Mouse (Mus musculus) skeletal muscle tissue, adult 2 months (tissue): ENCODE results near the gene Cubn.

Experiments
- DNase-seq: peaks from one replicate; pipeline ENCODE4 v3.0.0-alpha.2; 2012; ENCODE audit warnings: low read depth, low spot score

Cubn gene

DNA sequence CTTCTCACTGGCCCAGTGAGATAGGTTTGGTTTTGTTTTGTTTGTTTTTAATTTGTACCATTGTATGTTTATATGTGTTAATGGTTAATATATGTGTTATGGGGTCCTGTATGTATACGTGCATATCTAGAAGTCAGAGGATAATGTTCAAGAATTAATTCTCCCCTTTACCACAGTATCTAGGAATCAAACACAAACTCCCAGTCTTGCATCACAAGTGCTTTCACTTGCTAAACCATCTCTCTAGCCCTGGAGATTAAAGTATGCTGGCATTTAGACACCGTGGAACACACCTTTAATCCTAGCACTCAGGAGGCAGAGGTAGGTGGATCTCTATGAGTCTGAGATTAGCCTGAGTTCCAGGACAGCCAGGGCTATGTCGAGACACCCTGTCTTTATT is 83.3 kb downstream of the Cubn start:
- DNase-seq = no peak

- no peak for DNase-seq
These were observed 83.9 kb downstream of the Cubn start for GRCm38 (mm10) chr2:13407698-13408097.

DNA sequence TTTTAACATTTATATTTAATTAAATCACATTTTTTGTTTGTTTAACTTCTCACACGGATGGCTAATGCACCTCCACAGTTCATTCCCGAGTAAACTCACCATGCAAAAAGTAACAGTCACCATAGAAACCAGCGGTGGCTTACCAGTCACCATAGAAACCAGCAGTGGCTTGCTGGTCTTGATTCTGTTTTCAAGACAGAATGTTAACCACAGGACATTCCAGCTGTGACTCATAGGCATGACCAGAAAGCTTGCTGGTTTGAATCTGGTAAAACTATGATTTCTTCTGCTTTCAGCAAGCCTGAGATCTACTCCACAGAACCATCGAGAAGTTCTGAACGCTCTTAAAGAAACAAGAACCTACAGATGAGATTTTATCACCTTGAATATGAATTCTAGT is 84.3 kb downstream of the Cubn start:
- peak; percentile 59 for DNase-seq

DNA sequence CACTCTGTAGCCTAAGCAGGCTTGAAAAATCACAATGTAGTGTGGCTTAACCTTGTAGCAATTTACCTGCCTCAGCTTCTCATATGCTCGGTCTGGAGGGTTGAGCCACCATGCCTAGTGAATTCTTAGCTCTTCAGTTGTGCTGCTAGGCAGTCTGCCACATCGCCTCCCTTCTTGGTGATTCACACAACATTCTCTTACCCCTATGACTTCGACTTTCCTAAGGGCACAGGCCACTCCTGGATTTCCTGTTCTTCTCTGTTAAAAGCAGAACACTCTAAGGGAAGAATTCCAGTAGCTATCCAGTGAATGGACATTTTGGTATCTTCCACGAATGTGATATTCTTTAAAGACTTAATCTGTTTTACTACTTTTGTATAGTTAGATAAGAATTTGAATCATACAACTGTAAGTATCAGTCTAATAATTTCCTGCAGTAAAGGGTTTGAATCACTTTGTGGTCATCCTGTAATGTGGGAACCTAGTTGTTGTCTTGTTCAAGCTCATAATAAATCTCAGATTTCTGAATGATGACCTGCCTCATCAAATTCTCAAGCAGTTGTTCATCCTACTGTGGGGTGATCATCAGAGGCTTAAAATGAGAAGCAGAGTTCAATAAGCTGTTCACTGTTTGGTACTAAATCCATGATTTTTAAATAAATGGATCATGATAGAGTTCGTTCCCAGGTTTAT is 86.5 kb downstream of the Cubn start:
- no peak for DNase-seq

- DNase-seq = peak; percentile 74
These were observed 90.8 kb downstream of the Cubn start for GRCm38 (mm10) chr2:13400831-13401230.

DNA sequence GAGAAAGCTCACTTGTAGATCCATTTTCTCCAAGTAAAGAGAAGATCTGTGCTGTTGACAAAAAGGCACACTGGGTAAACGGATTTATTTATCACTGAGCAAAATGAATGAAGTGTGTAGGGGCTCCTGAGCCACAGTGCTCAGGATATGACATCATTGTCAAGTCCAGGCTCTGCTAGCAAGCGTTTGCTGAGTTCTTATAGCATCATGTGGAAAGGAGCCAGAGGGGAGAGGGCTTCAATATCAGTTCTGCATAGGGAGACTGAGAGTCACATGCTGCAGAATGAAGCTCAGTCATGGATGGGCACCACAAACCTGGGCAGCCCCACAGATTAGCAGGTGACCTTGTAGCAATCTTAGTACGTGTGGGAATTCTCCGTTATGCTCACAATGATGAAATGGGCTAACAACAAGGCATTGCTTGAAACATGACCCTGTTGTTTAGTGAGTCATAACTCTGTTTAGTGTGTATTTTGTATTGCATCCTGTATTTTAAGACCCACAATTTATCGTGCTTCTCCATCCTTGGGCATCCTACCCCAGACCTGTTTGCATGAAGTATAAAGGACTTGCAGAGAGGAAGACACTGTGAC is 92.0 kb downstream of the Cubn start:
- no peak for DNase-seq

- peak; percentile 50 for DNase-seq
These were observed 92.7 kb downstream of the Cubn start for GRCm38 (mm10) chr2:13398955-13399354.

DNA sequence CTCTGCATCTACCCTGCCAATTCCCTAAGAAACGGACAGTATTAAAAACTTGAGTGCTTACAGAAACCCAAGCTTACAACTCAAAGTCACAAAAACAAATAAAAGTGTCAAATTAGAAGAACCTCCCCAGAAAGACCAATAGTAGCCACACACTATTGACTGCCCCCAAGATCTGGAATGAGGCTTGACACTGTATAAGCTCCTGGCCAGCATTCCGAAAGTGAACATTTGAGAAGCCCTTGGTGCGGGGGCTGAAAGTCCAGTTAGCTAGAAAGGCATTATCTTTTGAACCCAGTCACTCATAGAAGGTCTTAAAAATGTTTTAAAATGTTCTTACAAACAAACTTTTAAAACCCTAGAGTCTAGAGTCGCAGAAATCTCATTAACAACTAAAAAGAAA is 93.1 kb downstream of the Cubn start:
- DNase-seq = no peak

DNA sequence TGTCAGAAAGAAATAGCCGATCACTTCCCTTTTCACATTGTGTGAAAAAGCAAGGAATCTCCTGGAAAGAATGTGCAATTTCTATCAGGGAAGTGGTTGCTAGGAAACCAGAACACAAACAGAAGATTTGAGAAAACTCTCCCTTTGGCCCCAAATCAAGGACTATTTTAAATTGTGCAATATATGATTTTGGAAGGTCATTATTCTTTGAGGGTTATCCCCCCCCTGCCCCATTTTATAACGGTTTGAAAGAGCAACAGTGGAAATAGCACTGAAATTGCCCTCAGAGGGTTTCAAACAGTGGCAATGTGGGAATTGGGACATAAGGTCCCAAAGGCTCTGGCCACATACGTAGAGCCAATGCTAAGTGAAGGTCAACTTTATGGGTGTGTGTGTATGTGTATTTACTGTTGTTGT is 95.5 kb downstream of the Cubn start:
- peak; percentile 58 for DNase-seq

DNA sequence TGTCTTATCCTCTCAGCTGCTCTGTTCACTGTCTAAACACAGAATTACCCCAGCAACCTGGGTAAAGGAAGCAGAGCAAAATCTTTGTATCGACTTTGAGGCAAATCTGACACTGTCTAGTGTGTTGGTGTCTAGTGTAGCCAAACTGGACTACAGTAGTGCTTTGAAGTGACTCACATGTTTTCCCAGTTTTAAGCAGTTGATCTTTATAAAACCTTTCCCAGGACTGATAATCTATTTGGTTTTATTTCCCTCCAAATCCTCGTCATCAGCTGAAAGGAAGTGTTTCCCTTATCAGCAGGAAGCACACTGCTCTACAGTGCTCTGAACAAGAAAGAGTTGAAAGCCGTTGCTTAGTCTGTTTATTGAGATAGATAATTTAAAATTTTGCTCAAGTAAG is 100.6 kb downstream of the Cubn start:
- no peak for DNase-seq

GRCm38 (mm10) chr2:13386631-13387030 is 105.0 kb downstream of the Cubn start:
- DNase-seq = no peak

DNA sequence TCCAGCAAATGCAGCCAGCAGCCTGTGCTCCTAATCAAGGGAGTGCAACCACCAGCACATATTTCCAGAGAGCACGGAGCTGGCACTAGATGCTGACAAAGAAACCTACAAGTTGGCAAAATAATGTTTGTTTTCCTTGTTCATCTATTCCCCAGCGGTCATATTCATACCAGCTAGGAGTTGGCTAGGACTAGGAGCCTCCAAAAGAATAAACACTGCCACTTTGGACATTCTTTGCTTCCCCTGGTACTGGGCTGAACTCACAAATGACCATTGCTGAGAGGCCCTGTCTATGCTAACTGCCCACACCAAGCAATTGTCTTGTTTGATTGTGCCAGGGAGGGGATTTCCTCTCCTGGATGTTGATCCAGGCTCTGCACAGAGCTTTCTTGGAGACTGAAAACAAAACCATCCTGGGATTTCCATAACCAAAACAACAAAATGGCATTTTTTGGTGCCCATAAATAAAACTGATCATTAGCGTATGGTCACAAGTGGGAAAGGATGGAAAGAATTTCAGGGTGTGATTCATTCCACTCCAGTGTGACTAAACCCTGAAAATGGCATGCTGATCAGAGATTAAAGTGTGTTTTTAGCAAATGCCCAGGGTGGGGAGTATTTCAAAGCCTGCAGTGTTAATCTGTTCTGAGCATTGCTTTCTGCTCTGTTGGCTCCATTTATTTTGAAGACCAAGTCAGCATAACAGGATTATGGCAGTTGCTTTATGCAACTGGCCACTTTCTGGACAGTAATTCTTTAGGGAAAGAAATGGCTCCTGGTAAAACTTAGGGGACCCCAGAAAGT is 105.9 kb downstream of the Cubn start:
- DNase-seq = no peak

DNA sequence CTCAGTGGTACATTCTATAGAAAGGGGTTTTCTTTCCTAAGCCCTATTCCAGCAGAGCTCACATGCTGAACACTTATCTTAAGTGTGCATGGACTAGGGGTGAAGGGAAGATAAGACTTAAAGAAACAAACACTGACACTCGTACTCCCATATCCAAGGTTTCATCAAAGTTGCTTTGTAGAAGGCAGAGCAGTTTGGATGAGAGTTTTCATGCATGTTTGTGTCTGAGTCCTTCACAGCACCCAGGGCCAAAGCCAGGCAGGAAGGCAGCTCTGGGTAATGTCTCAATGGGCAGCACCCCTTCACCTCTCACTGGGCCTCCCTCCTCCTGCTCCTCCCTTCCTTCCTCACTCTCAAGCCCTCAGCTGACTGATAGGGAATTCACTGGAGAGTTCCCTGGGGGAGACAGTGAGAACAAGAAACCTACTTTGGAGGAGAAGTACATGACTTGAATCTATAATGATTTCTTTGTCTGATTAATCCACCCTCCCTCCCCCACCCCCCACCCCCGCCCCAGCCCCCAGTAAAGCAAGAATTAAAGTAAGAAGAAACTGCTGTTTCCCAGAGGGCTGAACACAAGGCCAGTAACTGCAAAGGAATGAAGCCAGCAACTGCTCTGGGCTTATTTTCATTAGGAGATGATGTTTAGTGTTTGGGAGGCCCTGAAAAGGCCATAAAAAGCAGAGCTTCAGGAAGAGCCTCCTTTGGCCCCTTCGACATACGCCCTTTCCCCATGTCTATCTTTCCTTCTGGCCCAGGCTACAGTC is 106.7 kb downstream of the Cubn start:
- no peak for DNase-seq

DNA sequence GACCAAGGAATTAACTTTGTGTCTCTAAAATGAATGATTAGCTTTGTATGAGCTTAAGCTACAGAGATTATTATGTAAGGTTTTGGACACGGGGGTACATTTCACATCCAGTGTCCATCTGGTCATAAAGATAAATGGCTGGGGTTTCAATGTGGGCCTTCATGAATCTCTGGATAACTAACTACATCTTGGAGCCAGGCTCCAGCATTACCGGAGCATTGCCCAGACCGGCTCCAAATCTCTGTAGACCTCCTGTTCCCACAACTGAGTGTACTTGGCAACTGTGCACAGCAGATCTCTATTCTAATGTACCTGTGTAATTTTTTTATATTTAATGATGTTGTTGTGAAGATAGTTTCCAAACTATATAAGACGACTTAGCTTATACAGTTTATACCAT is 115.4 kb downstream of the Cubn start:
- DNase-seq = no peak

DNA sequence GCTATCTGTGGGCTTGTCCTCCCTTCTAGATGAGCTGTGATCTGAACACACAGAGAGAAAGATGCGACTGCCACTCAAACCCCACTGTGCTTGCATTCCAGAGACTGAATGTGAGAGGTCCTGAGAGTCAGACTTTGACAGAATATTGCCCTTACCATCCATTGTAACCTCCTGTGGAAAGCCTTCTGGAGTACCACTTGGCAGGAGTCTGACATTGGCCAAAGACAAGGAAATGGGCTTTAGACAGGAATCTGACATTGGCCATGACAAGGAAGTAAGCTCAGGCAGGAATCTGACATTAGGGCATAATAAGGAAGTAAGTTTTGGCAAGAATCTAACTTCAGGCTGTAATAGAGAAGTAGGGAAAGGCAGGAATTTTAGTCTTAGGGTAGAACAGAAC is 118.3 kb downstream of the Cubn start:
- no peak for DNase-seq

- DNase-seq = no peak
These were observed 118.8 kb downstream of the Cubn start for GRCm38 (mm10) chr2:13372825-13373224.

DNA sequence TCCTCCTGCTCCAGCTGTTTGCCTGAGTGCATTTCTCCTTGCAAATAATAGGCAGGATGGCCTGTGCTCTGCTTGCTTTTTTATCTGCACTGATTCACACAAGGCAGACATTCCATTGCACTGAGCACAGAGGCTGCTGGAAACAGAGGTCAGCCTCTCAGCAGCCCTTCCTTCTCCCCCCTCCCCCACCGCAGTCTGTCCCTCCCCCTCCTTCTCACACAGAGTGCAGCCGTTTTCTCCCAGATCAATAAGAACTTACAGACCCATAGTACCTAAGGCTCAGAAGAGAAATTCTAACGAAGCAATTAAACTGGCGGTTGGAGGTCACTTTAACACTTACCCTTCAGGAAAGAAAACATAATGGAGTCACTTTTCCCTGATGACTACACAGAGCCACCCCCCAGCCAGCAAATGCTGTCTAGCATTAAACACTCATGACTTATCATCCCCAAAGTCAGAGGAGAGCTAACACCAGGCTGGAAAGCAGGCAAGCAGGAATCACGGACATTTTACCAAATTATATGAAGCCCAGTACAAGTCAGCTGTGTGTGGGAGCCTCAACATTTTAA is 119.3 kb downstream of the Cubn start:
- peak; percentile 58 for DNase-seq

GRCm38 (mm10) chr2:13371797-13372170 is 119.8 kb downstream of the Cubn start:
- DNase-seq = no peak

- DNase-seq = no peak
These were observed 120.4 kb downstream of the Cubn start for GRCm38 (mm10) chr2:13371072-13371796.

DNA sequence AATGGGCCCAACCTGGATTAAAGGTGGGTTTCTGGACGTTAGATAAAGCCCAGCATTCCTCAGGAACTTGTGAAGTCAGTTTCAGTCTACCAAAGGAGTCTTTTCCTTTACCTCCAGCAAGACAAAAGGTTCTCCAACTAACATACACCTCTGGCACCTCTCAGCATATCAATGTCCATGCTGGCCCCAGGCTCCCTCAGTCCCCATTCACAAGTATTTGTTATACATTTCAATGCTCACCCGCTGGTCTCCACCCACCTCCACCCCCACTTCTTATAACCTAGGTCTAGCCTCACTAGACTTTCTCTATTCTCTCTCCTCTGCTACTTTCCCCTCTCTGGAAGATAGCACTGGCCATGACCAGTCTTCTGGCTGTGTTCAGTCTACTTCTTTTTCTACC is 121.1 kb downstream of the Cubn start:
- no peak for DNase-seq

DNA sequence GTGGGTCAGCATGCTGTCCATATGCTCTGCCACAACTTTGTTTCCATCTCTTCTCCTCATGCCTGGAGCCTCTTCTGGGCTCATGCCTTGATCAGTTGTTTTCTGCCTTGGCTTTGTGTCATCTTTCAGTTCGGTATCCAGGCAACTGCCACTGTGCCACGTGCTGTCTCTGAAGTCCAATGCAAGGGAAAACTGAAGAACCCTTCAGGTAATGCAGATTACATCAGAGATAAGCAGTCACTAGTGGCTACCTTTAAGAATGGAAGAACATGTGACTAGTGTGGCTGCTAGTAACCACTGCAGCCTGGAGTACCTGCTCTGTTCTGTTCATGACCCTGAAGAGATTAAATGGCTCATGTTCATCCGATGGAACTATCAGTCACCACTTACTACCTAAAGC is 123.1 kb downstream of the Cubn start:
- DNase-seq = no peak
